17 mouse cellular contexts compared by ENCODE assay signal in the genomic region with DNA sequence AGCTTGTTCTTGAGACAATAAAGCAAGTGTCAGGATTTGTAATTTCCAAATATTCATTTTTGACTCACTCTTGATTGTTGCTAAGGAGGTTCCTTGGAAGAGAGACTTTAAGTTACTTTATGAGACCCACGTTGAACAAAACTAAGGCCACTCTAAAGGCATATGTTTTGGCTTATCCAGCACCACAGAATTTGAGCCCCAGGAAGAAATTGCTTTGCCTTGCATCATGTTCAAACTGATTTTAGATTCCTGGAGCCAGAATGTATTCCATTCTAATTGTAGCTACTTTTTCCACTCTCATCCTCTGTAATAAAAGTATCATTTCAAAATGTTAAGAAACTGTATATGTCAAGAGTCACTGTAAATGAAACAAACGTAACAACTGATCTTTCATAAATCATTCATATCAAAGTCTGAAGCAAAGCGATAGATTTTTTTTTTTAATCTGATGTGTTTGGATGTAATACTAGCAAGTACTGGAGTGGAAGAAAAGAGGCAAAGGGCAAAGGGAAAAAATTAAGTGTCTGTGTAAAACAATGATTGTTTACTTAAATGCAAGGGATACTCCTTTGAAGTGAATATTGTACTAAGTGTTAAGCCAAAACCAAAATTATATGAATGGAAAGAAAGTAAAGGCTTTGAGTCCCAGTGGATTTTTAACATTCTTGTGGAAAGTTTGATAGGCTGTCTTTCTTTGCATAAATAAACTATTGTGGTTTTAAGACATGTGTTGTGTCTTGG.
"Had no signal": no experiment of that assay in that cellular context is flagged by ENCODE, and none has a peak within 500 bp of the region (broad histone marks: within the 10 kb centered on the region; RNA-seq: fewer than 3 reads in every experiment).

No protein-coding gene starts in this region.

- DNase-seq: kidney, adult 18-20 months; kidney, postnatal 10 days; kidney, postnatal 36 days; layer of hippocampus, postnatal 36 days; liver, embryonic 13.5 days; lung, postnatal 4 days; midbrain, embryonic 14.5 days; retina, postnatal 1 day; right cerebral cortex, postnatal 25 days; spleen, adult 18-20 months; thymus, postnatal 25 days had no signal

- H3K4me2 ChIP-seq: liver, embryonic 13.5 days; midbrain, embryonic 11.5 days; neural tube, embryonic 13.5 days; stomach, embryonic 15.5 days had no signal

- H3K4me3 ChIP-seq: left cerebral cortex, adult 2 months; liver, embryonic 13.5 days; neural tube, embryonic 13.5 days; stomach, embryonic 15.5 days had no signal

- H3K36me3 ChIP-seq: liver, embryonic 13.5 days; neural tube, embryonic 13.5 days; stomach, embryonic 15.5 days had no signal

- H3K27me3 ChIP-seq: liver, embryonic 13.5 days; neural tube, embryonic 13.5 days; stomach, embryonic 15.5 days had no signal

- H3K27ac ChIP-seq: left cerebral cortex, adult 2 months; liver, embryonic 13.5 days; neural tube, embryonic 13.5 days; stomach, embryonic 15.5 days had no signal

- H3K4me1 ChIP-seq: liver, embryonic 13.5 days; neural tube, embryonic 13.5 days; stomach, embryonic 15.5 days had no signal

- ATAC-seq: intestine, embryonic 16.5 days; lung, postnatal 0 days had no signal

- H3K9ac ChIP-seq: liver, embryonic 13.5 days; neural tube, embryonic 13.5 days; stomach, embryonic 15.5 days had no signal

- H3K9me3 ChIP-seq: liver, embryonic 13.5 days; neural tube, embryonic 13.5 days; stomach, embryonic 15.5 days had no signal
